Mouse (Mus musculus) right cerebral cortex, adult 2 months (tissue): ENCODE measurements around the gene Xlr4c.
"Not testable (repeated sequence)": the region's sequence is repeated elsewhere in the genome, so short reads cannot be mapped to it uniquely, and the experiment has no call there.

ENCODE experiments used
- DNase-seq, 2 experiments: peaks; one replicate each; pipeline ENCODE4 v3.0.0; 2021 to 2022; ENCODE audit warnings: low spot score in 2 of 2

The Xlr4c gene

GRCm38 (mm10) chrX:73242821-73243325, at the start of gene Xlr4c:
Gene Xlr4c, minus strand, starts transcription at chrX:73243130.
- DNase-seq: not testable (repeated sequence)

- not testable (repeated sequence) for DNase-seq
Measured at GRCm38 (mm10) chrX:73265270-73265669, 22.3 kb upstream of the Xlr4c start, which contains the start of gene Xlr3c. Gene Xlr3c, minus strand, starts transcription at chrX:73265390.

- not testable (repeated sequence) for DNase-seq
Measured at GRCm38 (mm10) chrX:73262428-73262827, 19.5 kb upstream of the Xlr4c start.

GRCm38 (mm10) chrX:73229288-73229687, 13.6 kb downstream of the Xlr4c start:
- DNase-seq: no peak

GRCm38 (mm10) chrX:73228606-73229214, 14.2 kb downstream of the Xlr4c start:
- DNase-seq: peak; percentile 26 to 30

- peak; percentile 68 to 78 for DNase-seq
Measured at GRCm38 (mm10) chrX:73227914-73228605, 14.9 kb downstream of the Xlr4c start, which contains the start of gene F8a. Gene F8a, plus strand, starts transcription at chrX:73228291.

- no peak for DNase-seq
Measured at GRCm38 (mm10) chrX:73225365-73225764, 17.6 kb downstream of the Xlr4c start.

- not testable (repeated sequence) for DNase-seq
Measured at GRCm38 (mm10) chrX:73213819-73214564, 28.9 kb downstream of the Xlr4c start, which contains the start of gene Xlr4b. Gene Xlr4b, plus strand, starts transcription at chrX:73214333.

GRCm38 (mm10) chrX:73191934-73192333, 51.0 kb downstream of the Xlr4c start, which contains the start of gene Xlr3b:
Gene Xlr3b, plus strand, starts transcription at chrX:73192207.
- peak in 1 of 2 experiments; percentile 3 for DNase-seq
